9 mouse cellular contexts compared by ENCODE assay signal in the genomic region with DNA sequence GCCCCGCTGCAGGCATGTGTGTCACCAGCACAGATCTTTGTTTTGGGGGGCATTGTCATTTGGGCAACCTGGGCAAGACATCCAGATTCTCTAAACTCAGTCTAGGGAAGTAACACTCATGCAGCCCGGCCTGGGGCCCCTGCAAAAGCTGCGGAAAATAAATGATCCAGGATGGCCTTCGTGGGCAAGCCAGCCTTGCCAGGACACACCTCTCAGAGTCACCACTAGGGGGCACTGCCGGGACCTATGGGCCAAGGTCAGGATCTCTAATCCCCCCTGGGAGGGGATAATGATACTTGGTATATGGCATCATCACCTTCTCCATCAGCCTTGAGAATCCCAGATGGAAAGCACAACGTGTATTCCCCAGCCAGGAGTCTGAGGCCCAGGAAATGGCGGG. TPM values are rescaled to one million over a fixed set of nuclear protein-coding genes. Genes with fewer than 3 reads are reported as not detected.
A peak's percentile ranks its signal among the peaks of the same experiment; 100 is the strongest.
DNase-seq lines count a peak whose midpoint lies in the region; ATAC-seq and TF ChIP-seq lines count a peak whose summit lies in the region.
"Had no signal": no experiment of that assay in that cellular context is flagged by ENCODE, and none has a peak within 500 bp of the region (broad histone marks: within the 10 kb centered on the region; RNA-seq: fewer than 3 reads in every experiment).

No protein-coding gene starts in this region.

- peak overlapping the region; percentile 47; the same call in 1 of the 2 replicates for H3K27ac ChIP-seq in heart, adult 2 months
- H3K27ac ChIP-seq in liver, embryonic 11.5 days (ENCODE audit: low read depth, low read length) = no peak overlapping the region

- peaks cover 37% of the 10 kb centered on the region for H3K4me1 ChIP-seq in heart, adult 2 months (ENCODE audit: control insufficient read depth, insufficient read depth, low read length)
- H3K4me1 ChIP-seq in liver, embryonic 11.5 days (replicated peaks; ENCODE audit: control insufficient read depth, insufficient read depth, low read length) = peaks cover 3% of the 10 kb centered on the region; the same call in 1 of the 2 replicates

- H3K36me3 ChIP-seq in heart, adult 2 months (ENCODE audit: control insufficient read depth, insufficient read depth, low read length) = no peaks in the 10 kb centered on the region
- no peaks in the 10 kb centered on the region for H3K36me3 ChIP-seq in liver, embryonic 11.5 days (ENCODE audit: control insufficient read depth, insufficient read depth, low read length)

- H3K27me3 ChIP-seq in heart, adult 2 months (ENCODE audit: control insufficient read depth, insufficient read depth, low read length) = no peaks in the 10 kb centered on the region
- H3K27me3 ChIP-seq in liver, embryonic 11.5 days (replicated peaks; ENCODE audit: control insufficient read depth, insufficient read depth, low read length) = no peaks in the 10 kb centered on the region

- no peak overlapping the region for H3K4me2 ChIP-seq in liver, embryonic 11.5 days

- no peak for TF ChIP-seq EP300 in heart, adult 2 months (IDR thresholded peaks at IDR 0.05; ENCODE audit: insufficient read depth, low read depth, low read length)

- H3K9me3 ChIP-seq in liver, embryonic 11.5 days (ENCODE audit: control insufficient read depth, low read length) = no peaks in the 10 kb centered on the region
- H3K9me3 ChIP-seq: megakaryocyte, embryonic 14.5 days had no signal

- WGBS in heart, adult 2 months = 32% methylated on average over 7 of the region's 7 CpGs
- WGBS in liver, embryonic 11.5 days = 40% methylated on average over 7 of the region's 7 CpGs

- DNase-seq in heart, adult 18-20 months = peak; percentile 45 to 76
- no peak for DNase-seq in heart, adult 8-10 months (ENCODE audit: low spot score)
- DNase-seq in CD4-positive helper T cell, adult 2 months (ENCODE audit: low read depth, low spot score) = peak; percentile 48
- DNase-seq in adrenal gland, postnatal 36 days = peak; percentile 54 to 70
- peak; percentile 58 to 67 for DNase-seq in heart, adult 2 months
- peak; percentile 47 for DNase-seq in liver, embryonic 11.5 days (ENCODE audit: low spot score)
- DNase-seq in spleen, postnatal 36 days (ENCODE audit: low spot score in 2 of 2) = peak; percentile 42 to 48
- no peak for DNase-seq in left cerebral cortex, adult 9 months (ENCODE audit: low spot score in 2 of 2)

- intact Hi-C loops in heart, adult 2 months (cut with DNase I) = no loop called here

- no peaks in the 10 kb centered on the region for H3K79me2 ChIP-seq in heart, adult 2 months (replicated peaks; ENCODE audit: control insufficient read depth, insufficient read depth, low read length)

- no peak overlapping the region for H3K4me3 ChIP-seq in heart, adult 2 months
- H3K4me3 ChIP-seq in liver, embryonic 11.5 days (ENCODE audit: low read depth, low read length) = no peak overlapping the region
- H3K4me3 ChIP-seq: megakaryocyte, embryonic 14.5 days had no signal

- TF ChIP-seq POLR2A in heart, adult 2 months (IDR thresholded peaks at IDR 0.05; ENCODE audit: insufficient read depth, low read depth, low read length) = no peak

- ATAC-seq in liver, embryonic 11.5 days (replicated peaks; ENCODE audit: low FRiP score) = no peak

- TF ChIP-seq CTCF in heart, adult 2 months (IDR thresholded peaks at IDR 0.05) = peak; percentile 85

- no peak overlapping the region for H3K9ac ChIP-seq in heart, adult 2 months (ENCODE audit: low read depth, low read length)
- no peak overlapping the region for H3K9ac ChIP-seq in liver, embryonic 11.5 days (ENCODE audit: low read depth, low read length)

RNA-seq across cellular contexts. Expression of gene Sardh, which starts 37.9 kb away (rescaled TPM):
- 1 to 10 TPM; 7.1 TPM for total RNA-seq in heart, adult 18-20 months (2021)
- total RNA-seq in heart, adult 8-10 months (2022) = 10 to 100 TPM in 2 of 4 experiments, 1 to 10 TPM in 2; 3.5 to 13.3 (median 7.6) TPM
- total RNA-seq in adrenal gland, postnatal 36 days (2021) = 1 to 10 TPM; 7.8 to 9.2 TPM
- total RNA-seq in heart, adult 2 months (2021) = 1 to 10 TPM; 4.7 to 6.5 TPM
- 18.0 and 19.1 TPM in 2 replicates for polyA plus RNA-seq in heart, adult 2 months (2012; rRNA removed)
- 38.0 and 40.6 TPM in 2 replicates for polyA plus RNA-seq in liver, embryonic 11.5 days (2014; fragmentation: Nextera tagmentation; extraction: Ambion mirVana)

RNA-seq across cellular contexts. Expression of gene Dbh, which starts 45.2 kb away (rescaled TPM):
- total RNA-seq in heart, adult 18-20 months (2021) = 1 to 10 TPM; 1.6 to 1.7 TPM
- 1 to 10 TPM; 1.5 to 3.4 (median 1.8) TPM for total RNA-seq in heart, adult 8-10 months (2022)
- 100 to 1,000 TPM; 276 to 331 TPM for total RNA-seq in adrenal gland, postnatal 36 days (2021)
- 1 to 10 TPM; 1.1 to 2.1 TPM for total RNA-seq in heart, adult 2 months (2021)
- polyA plus RNA-seq in heart, adult 2 months (2012; rRNA removed) = 7.7 and 9.4 TPM in 2 replicates
- polyA plus RNA-seq in liver, embryonic 11.5 days (2014; fragmentation: Nextera tagmentation; extraction: Ambion mirVana) = 0.49 and 0.96 TPM in 2 replicates

Comparison
In these comparisons a context has a peak if more than half of its experiments do, and no peak if none do; other contexts are left out.
1. DNase-seq: peak in heart, adult 18-20 months (2 of 2), CD4-positive helper T cell, adult 2 months (single experiment), adrenal gland, postnatal 36 days (2 of 2), heart, adult 2 months (2 of 2), liver, embryonic 11.5 days (single experiment) and spleen, postnatal 36 days (2 of 2); none in heart, adult 8-10 months (single experiment) and left cerebral cortex, adult 9 months (0 of 2).
2. RNA of gene Dbh, which starts 45.2 kb away (total RNA-seq): 276 to 331 TPM in adrenal gland, postnatal 36 days; 1.1 to 2.1 TPM in heart, adult 2 months, 1.5 to 3.4 TPM in heart, adult 8-10 months and 1.6 to 1.7 TPM in heart, adult 18-20 months; every median in the first group is over 10 times any median in the second.